In the genomic region with DNA sequence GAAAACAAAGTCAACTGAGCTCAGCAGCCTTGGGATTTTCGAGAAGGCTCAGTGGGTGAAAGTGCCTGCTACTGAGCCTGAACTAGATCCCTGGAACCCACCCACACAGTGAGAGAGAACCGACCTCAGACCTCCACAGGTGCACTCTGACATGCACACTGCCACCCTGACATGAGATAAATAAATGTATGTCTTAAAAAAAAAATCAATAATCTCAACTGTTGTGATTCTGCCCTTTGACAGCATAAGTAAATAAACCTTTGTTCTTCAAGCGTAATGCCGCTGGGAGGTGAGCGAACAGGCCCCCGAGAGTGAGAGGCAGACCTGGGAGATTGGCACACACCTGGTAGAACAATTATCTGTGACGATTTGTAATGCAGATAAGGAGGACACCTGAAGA, we compare ENCODE assay signal across 14 mouse cellular contexts. TPM values are rescaled to one million over a fixed set of nuclear protein-coding genes. Genes with fewer than 3 reads are reported as not detected.
DNase-seq lines count a peak whose midpoint lies in the region; ATAC-seq and TF ChIP-seq lines count a peak whose summit lies in the region.
"Had no signal": no experiment of that assay in that cellular context is flagged by ENCODE, and none has a peak within 500 bp of the region (broad histone marks: within the 10 kb centered on the region; RNA-seq: fewer than 3 reads in every experiment).

No protein-coding gene starts in this region.

- no peak overlapping the region for H3K27ac ChIP-seq in heart, embryonic 13.5 days (replicated peaks)
- H3K27ac ChIP-seq in thymus, adult 2 months (ENCODE audit: control insufficient read depth, insufficient read depth, low read length): peak overlapping the region; percentile 9; the same call in 1 of the 2 replicates
- no peak overlapping the region for H3K27ac ChIP-seq in liver, embryonic 15.5 days (replicated peaks)
- no peak overlapping the region for H3K27ac ChIP-seq in midbrain, embryonic 14.5 days (replicated peaks; ENCODE audit: low read depth, low read length)
- H3K27ac ChIP-seq: hindbrain, embryonic 14.5 days had no signal

- H3K27me3 ChIP-seq in heart, embryonic 13.5 days (replicated peaks): no peaks in the 10 kb centered on the region
- no peaks in the 10 kb centered on the region for H3K27me3 ChIP-seq in thymus, adult 2 months (ENCODE audit: control insufficient read depth, insufficient read depth, low read length)
- no peaks in the 10 kb centered on the region for H3K27me3 ChIP-seq in liver, embryonic 15.5 days
- no peaks in the 10 kb centered on the region for H3K27me3 ChIP-seq in midbrain, embryonic 14.5 days (ENCODE audit: control insufficient read depth, insufficient read depth, low read length)

- no peaks in the 10 kb centered on the region for H3K36me3 ChIP-seq in heart, embryonic 13.5 days
- H3K36me3 ChIP-seq in thymus, adult 2 months (ENCODE audit: control insufficient read depth, insufficient read depth, low read length): no peaks in the 10 kb centered on the region
- peaks cover 2% of the 10 kb centered on the region; the same call in 1 of the 2 replicates for H3K36me3 ChIP-seq in liver, embryonic 15.5 days (replicated peaks)
- no peaks in the 10 kb centered on the region for H3K36me3 ChIP-seq in midbrain, embryonic 14.5 days (ENCODE audit: control insufficient read depth, insufficient read depth, low read length)

- no peak for TF ChIP-seq CTCF in thymus, adult 2 months (IDR thresholded peaks at IDR 0.05; ENCODE audit: borderline replicate concordance, control insufficient read depth, extremely low read depth, insufficient read depth, low read length, poor library complexity)

- H3K9me3 ChIP-seq in heart, embryonic 13.5 days: no peaks in the 10 kb centered on the region
- H3K9me3 ChIP-seq in liver, embryonic 15.5 days (replicated peaks): no peaks in the 10 kb centered on the region
- no peaks in the 10 kb centered on the region for H3K9me3 ChIP-seq in midbrain, embryonic 14.5 days (ENCODE audit: control insufficient read depth, low read length)

- intact Hi-C loops in heart, postnatal 10 days (cut with DNase I): no loop called here

- ATAC-seq in heart, embryonic 13.5 days (ENCODE audit: extremely low read depth, insufficient number of reproducible peaks, low FRiP score, low TSS enrichment): no peak
- ATAC-seq in liver, embryonic 15.5 days (ENCODE audit: insufficient read depth): no peak
- no peak for ATAC-seq in midbrain, embryonic 14.5 days (ENCODE audit: low FRiP score, low TSS enrichment)
- ATAC-seq: forebrain, embryonic 14.5 days had no signal

- TF ChIP-seq POLR2A in thymus, adult 2 months (IDR thresholded peaks at IDR 0.05; ENCODE audit: control insufficient read depth, extremely low read depth, insufficient read depth, low read length, poor library complexity): no peak

- H3K4me3 ChIP-seq in heart, embryonic 13.5 days: no peak overlapping the region
- H3K4me3 ChIP-seq in thymus, adult 2 months (ENCODE audit: control insufficient read depth, insufficient read depth, low read length): peak overlapping the region; percentile 12
- H3K4me3 ChIP-seq in liver, embryonic 15.5 days (replicated peaks): peak overlapping the region; percentile 17
- H3K4me3 ChIP-seq in midbrain, embryonic 14.5 days (replicated peaks; ENCODE audit: low read depth, low read length): no peak overlapping the region

- H3K4me2 ChIP-seq in heart, embryonic 13.5 days: 0 out of 2 replicates have a peak overlapping the region, but pooled peaks have one; percentile 22
- H3K4me2 ChIP-seq in liver, embryonic 15.5 days: peak overlapping the region; percentile 50
- H3K4me2 ChIP-seq in midbrain, embryonic 14.5 days (ENCODE audit: low read length): no peak overlapping the region
- H3K4me2 ChIP-seq: hindbrain, embryonic 14.5 days had no signal

- no peak for DNase-seq in heart, postnatal 10 days
- DNase-seq in thymus, adult 2 months: peak; percentile 3
- no peak for DNase-seq in thymus, postnatal 4 days
- DNase-seq in kidney, postnatal 25 days: no peak
- no peak for DNase-seq in gastrocnemius, adult 18-20 months (ENCODE audit: low spot score)
- DNase-seq in midbrain, embryonic 14.5 days: no peak
- DNase-seq: adrenal gland, postnatal 14 days; cerebellum, adult 2 months; kidney, postnatal 14 days; right cerebral cortex, postnatal 4 days had no signal

- 62% methylated on average over 7 of the region's 7 CpGs for WGBS in heart, embryonic 13.5 days
- whole genome bisulfite sequencing in thymus, adult 2 months: 4% methylated on average over 7 of the region's 7 CpGs
- 37% methylated on average over 7 of the region's 7 CpGs for WGBS in liver, embryonic 15.5 days (ENCODE audit: insufficient replicate concordance)
- 66% methylated on average over 7 of the region's 7 CpGs for WGBS in midbrain, embryonic 14.5 days

- peaks cover 49% of the 10 kb centered on the region for H3K4me1 ChIP-seq in heart, embryonic 13.5 days
- H3K4me1 ChIP-seq in thymus, adult 2 months (replicated peaks; ENCODE audit: control insufficient read depth, insufficient read depth, low read length): peaks cover 9% of the 10 kb centered on the region
- peaks cover 58% of the 10 kb centered on the region for H3K4me1 ChIP-seq in liver, embryonic 15.5 days (replicated peaks)
- no peaks in the 10 kb centered on the region for H3K4me1 ChIP-seq in midbrain, embryonic 14.5 days (ENCODE audit: control insufficient read depth, insufficient read depth, low read length)

- no peak overlapping the region for H3K9ac ChIP-seq in heart, embryonic 13.5 days
- no peak overlapping the region for H3K9ac ChIP-seq in liver, embryonic 15.5 days
- no peak overlapping the region for H3K9ac ChIP-seq in midbrain, embryonic 14.5 days (replicated peaks; ENCODE audit: low read length)
- H3K9ac ChIP-seq: hindbrain, embryonic 14.5 days had no signal

RNA-seq across cellular contexts. Expression of gene Pank1, which starts 33.2 kb away (rescaled TPM):
- 9.0 and 10.1 TPM in 2 replicates for polyA plus RNA-seq in heart, embryonic 13.5 days (2015; fragmentation: Nextera tagmentation; extraction: Ambion mirVana)
- total RNA-seq in heart, postnatal 10 days (2021): 10 to 100 TPM; 30.3 to 41.0 TPM
- polyA plus RNA-seq in thymus, adult 2 months (2012; rRNA removed): 0.92 and 1.6 TPM in 2 replicates
- 8.3 and 8.6 TPM in 2 replicates for polyA plus RNA-seq in liver, embryonic 15.5 days (2015; fragmentation: Nextera tagmentation; extraction: Ambion mirVana)
- 10 to 100 TPM; 14.7 to 17.8 TPM for total RNA-seq in gastrocnemius, adult 18-20 months (2021)
- polyA plus RNA-seq in midbrain, embryonic 14.5 days (2014; fragmentation: Nextera tagmentation; extraction: Ambion mirVana): 10.5 and 10.7 TPM in 2 replicates

Comparison
In these comparisons a context has a peak if more than half of its experiments do, and no peak if none do; other contexts are left out.
1. H3K4me3 ChIP-seq: peak in thymus, adult 2 months (single experiment) and liver, embryonic 15.5 days (single experiment); none in heart, embryonic 13.5 days (single experiment) and midbrain, embryonic 14.5 days (single experiment).